Mouse (Mus musculus): ENCODE measurements at regions not wholly inside any gene's neighbourhood (a gene's known extent, or its start where the extent isn't known, plus 50 kb on each side); places are given as distances from the start of the nearest gene placed in this dataset.
"Not testable (repeated sequence)": the region's sequence is repeated elsewhere in the genome, so short reads cannot be mapped to it uniquely, and the experiment has no call there.

- DNase-seq (ENCODE audit: low spot score in 2 of 2), result no peak
Observed at GRCm38 (mm10) chr4:110038696-110039095, 60.8 kb downstream of the Dmrta2 start.

- DNase-seq (ENCODE audit: low spot score in 2 of 2), result no peak
Observed at GRCm38 (mm10) chr4:110044851-110045618, 67.2 kb downstream of the Dmrta2 start.

DNA sequence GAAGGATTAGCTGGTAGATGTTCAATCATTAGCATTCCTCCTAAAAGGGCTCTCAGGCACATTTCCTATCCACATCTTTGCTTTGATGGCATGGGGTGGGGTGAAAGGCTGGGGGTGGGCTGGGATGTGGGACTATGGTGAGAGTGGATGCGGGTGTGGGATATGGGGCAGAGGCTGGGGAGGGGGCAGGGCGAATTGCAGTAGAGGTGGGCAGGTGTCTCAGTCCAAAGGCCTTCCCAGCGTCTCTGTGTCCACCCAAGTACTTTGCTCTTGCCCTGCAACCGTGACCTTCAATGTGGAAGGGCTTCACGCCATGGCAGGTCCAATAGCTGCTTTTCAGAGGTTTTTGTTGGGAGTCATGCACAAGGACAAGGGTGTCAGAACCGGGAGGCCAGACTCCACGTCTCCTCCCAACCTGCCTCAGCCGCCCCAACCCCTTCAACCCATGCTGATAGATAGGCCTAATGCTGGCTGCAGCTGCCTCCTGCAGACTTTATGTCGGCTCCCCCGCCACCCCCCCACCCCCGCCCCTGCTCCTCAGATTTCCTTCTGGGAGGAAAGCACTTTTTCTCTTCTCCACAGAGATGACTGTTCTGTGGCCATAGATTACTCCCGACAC, 67.9 kb downstream of the Dmrta2 start:
- no peak for DNase-seq (ENCODE audit: low spot score in 2 of 2)

GRCm38 (mm10) chr4:110046270-110046651, 68.4 kb downstream of the Dmrta2 start:
- DNase-seq (ENCODE audit: low spot score in 2 of 2), result no peak

DNA sequence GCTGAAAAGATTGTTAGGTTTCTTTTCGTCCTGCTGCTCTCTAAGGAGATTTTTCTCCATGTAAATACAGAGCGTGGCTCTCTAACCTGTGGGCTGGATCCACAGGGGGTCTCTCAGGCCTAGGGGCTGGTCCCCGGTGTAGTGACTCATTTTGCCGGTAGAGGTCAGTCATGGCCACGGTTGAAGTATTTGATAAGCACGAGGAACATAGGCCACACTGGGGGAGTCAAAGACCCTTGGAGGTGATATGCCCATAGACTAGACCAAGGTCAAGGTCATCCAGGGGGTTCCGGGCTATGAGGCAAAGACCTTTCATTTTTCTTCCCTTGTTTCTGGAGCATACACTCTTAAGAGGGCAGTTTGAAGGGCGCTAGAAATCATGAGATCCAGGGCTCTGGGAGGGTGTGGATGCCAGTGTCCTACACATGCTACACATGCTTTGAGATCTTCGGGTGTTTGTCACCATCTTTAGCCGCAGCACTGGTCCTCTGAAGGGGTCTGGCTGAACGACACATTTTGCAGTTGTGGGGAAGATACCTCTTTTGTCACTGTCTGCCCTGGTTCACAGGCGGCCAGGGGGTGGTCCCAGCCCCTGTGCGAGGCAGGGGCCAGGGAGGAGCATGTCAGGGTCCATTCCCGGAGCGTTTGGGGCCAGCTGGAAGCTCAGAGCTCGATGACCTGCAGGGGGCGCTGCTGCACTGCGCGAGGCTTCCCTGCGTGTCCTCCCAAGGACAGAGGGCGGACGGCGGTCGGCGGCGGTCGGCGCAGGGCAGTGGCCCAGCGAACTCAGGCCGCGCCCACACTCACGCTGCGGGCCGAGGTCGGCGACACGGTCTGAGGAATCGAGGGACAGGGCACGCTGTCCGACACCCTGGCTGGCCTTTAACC, 72.8 kb downstream of the Dmrta2 start:
- peak; percentile 91 to 93 for DNase-seq (ENCODE audit: low spot score in 2 of 2)

- peak in 1 of 2 experiments; percentile 14 for DNase-seq (ENCODE audit: low spot score in 2 of 2)
Observed at GRCm38 (mm10) chr4:110051281-110051665, 73.4 kb downstream of the Dmrta2 start.

GRCm38 (mm10) chr4:110051872-110052271, 74.0 kb downstream of the Dmrta2 start:
- DNase-seq (ENCODE audit: low spot score in 2 of 2), result no peak

- no peak for DNase-seq (ENCODE audit: low spot score in 2 of 2)
Observed at GRCm38 (mm10) chr4:110052998-110053397, 75.1 kb downstream of the Dmrta2 start.

DNA sequence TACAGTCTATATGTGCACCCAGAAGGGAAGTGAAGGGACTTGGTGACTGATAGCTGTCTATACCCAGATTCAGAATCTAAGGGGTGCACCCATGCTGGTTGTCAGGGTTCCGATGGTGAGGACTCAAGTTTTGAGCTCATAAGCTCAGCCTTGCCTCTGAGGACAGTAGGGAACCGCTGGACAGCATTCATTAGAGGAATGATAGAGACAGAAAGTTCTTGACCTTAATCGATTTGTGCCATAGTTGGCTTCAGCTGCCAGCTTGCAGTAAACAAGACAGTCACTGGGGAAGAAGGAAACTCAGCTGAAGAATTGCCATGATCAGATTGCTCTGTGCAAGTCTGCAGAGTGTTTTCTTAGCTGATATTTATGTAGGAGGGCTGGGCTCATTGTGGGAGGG, 96.0 kb downstream of the Dmrta2 start:
- no peak for DNase-seq (ENCODE audit: low spot score in 2 of 2)

DNA sequence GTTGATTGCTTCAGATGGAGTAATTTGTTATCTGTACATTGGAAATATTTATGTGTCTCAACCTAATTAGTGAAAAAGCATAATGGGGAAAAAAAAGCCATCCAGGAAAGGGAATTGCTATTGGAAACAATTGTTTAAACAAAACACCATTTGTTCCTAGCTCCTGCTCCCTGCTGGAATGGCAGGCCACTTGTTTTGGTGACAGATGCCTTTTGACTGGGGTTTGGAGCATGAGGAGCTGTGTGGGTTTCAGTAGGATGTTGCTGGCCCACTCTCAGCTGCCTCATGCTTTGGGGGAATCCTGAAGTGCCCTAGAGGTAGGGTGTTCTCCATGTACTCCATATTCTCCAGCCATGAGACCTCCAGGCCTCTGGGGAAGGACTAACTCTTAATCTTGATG, 105.5 kb downstream of the Dmrta2 start:
- no peak for DNase-seq (ENCODE audit: low spot score in 2 of 2)

GRCm38 (mm10) chr4:110087570-110088247, 109.9 kb downstream of the Dmrta2 start:
- DNase-seq (ENCODE audit: low spot score in 2 of 2), result no peak

- no peak for DNase-seq (ENCODE audit: low spot score in 2 of 2)
Observed at GRCm38 (mm10) chr4:110093040-110093820, 115.4 kb downstream of the Dmrta2 start.

DNA sequence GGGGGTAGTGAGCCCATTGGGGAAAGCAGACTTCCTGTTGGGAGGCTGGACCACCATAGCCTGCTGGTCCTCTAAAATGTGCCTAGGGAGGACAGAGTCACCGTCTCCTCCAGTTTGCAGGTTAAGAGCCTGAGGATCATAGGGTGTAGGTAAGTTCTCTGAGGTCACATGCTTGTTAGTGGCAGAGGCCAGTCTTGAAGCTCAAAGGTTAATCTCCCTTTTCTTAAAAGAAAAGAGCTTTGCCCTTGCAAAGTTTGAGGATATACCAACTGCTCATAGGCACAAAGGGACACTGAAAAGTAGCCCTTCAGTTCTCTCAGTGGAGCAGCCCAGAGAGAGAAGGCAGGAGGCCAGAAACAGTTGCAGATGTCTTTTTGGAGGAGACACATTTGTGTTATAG, 116.7 kb downstream of the Dmrta2 start:
- DNase-seq (ENCODE audit: low spot score in 2 of 2), result no peak

GRCm38 (mm10) chr4:110095760-110096593, 118.1 kb downstream of the Dmrta2 start:
- DNase-seq (ENCODE audit: low spot score in 2 of 2), result no peak

GRCm38 (mm10) chr4:110104119-110104518, 126.3 kb downstream of the Dmrta2 start:
- not testable (repeated sequence) for DNase-seq (ENCODE audit: low spot score in 2 of 2)

- no peak for DNase-seq (ENCODE audit: low spot score in 2 of 2)
Observed at GRCm38 (mm10) chr4:110106620-110107243, 128.9 kb downstream of the Dmrta2 start.

DNA sequence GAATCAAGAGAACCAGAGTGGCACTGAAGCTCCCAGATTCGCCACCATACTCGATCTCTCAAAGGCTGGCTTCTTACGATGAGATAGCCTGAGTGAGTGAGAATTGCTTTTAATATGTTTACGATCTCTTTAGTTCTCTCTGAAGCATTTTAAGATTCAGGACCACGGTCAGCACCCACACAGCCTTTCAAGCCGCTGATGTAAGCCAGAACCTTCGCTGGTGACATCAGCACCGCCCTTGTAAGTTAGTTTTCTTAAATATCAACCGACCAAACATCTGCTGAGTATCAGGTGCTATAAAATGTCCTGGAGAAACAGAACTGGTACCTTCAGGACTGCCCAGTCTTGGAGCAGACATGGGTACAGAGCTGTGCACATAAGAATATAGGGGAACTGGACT, 141.6 kb downstream of the Dmrta2 start:
- peak in 1 of 2 experiments; percentile 16 for DNase-seq (ENCODE audit: low spot score in 2 of 2)

DNA sequence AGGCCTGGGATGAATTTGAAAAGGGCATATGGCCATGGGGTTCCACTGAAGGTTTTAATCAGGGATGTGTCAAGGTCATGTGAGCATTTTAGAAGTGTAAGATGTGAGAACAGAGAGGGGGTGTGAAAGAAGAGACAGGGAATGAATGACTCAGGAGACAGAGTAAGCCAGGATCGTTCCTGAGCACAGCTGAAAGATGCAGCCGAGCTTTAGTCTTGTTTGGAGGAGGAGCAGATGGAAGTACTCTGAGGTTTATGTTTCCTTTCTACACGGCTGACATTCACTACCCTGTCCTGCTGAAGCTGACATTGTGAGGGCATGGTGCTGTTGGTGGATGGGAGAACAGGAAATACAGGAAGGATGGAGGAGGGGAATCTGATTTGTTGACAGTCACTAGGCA, 142.0 kb downstream of the Dmrta2 start:
- no peak for DNase-seq (ENCODE audit: low spot score in 2 of 2)

- no peak for DNase-seq (ENCODE audit: low spot score in 2 of 2)
Observed at GRCm38 (mm10) chr4:110120761-110121160, 142.9 kb downstream of the Dmrta2 start.
